Mouse (Mus musculus) forebrain, embryonic 16.5 days (tissue): ENCODE measurements around the gene Olfr1224-ps1. TPM values are rescaled to one million over a fixed set of nuclear protein-coding genes. Genes with fewer than 3 reads are reported as not detected.

Experiments
- ATAC-seq: fragments of 200-750 bp; cut with Nextera tagmentation; 2 replicates; pipeline ENCODE4 v1.8.0; 2017; ENCODE audit warnings: mild to moderate bottlenecking, moderate library complexity
- H3K27ac ChIP-seq: fragments of 300-500 bp; sonication (generic); 2 replicates; pipeline ENCODE4 v1.5.1; 2014; ENCODE audit warnings: low read length, control low read depth
- H3K27me3 ChIP-seq: fragments of 300-500 bp; sonication (generic); replicated peaks from 2 replicates; pipeline ENCODE4 v1.6.1; 2014; ENCODE audit warnings: low read length; ENCODE audit not compliant: control insufficient read depth, insufficient read depth
- H3K36me3 ChIP-seq: fragments of 300-500 bp; sonication (generic); 2 replicates; pipeline ENCODE4 v1.6.1; 2014; ENCODE audit not compliant: control insufficient read depth, insufficient read depth
- H3K4me1 ChIP-seq: fragments of 300-500 bp; sonication (generic); replicated peaks from 2 replicates; pipeline ENCODE4 v1.6.1; 2014; ENCODE audit warnings: low read length; ENCODE audit not compliant: control insufficient read depth, insufficient read depth
- H3K4me2 ChIP-seq: fragments of 300-500 bp; sonication (generic); 2 replicates; pipeline ENCODE4 v1.6.1; 2014; ENCODE audit warnings: mild to moderate bottlenecking, low read length, control low read depth
- H3K4me3 ChIP-seq: fragments of 300-500 bp; sonication (generic); replicated peaks from 2 replicates; pipeline ENCODE4 v1.5.1; 2014; ENCODE audit warnings: mild to moderate bottlenecking, low read length, control low read depth
- H3K9ac ChIP-seq: fragments of 300-500 bp; sonication (generic); replicated peaks from 2 replicates; pipeline ENCODE4 v1.6.1; 2014; ENCODE audit warnings: low read depth, low read length, control low read depth
- H3K9me3 ChIP-seq: fragments of 300-500 bp; sonication (generic); 2 replicates; pipeline ENCODE4 v1.6.1; 2016; ENCODE audit warnings: low read length; ENCODE audit not compliant: control insufficient read depth
- polyA plus RNA-seq: library from polyadenylated mRNA; unstranded; fragments of >200 nt; fragmentation: Nextera tagmentation; extraction: Ambion mirVana; gene quantifications from 2 replicates; pipeline ENCODE4 v1.2.1, GENCODE M21; 2015

The Olfr1224-ps1 gene
- polyA plus RNA-seq, 1 experiment from 2014 or later: not detected

GRCm38 (mm10) chr2:89105651-89106050, 58.2 kb downstream of the Olfr1224-ps1 start:
- no peak for ATAC-seq
- Histone ChIP-seq H3K36me3 (no peaks in the 10 kb centered on the region), H3K4me3 (no peak overlapping the region), H3K9me3 (no peaks in the 10 kb centered on the region), H3K4me1 (no peaks in the 10 kb centered on the region), H3K9ac (no peak overlapping the region), H3K4me2 (no peak overlapping the region), H3K27ac (no peak overlapping the region), H3K27me3 (no peaks in the 10 kb centered on the region)

Other genes with a start within 250 kb of the Olfr1224-ps1 start
- gene Olfr1209, start 248.9 kb downstream of the Olfr1224-ps1 start, polyA plus RNA-seq: not detected in 2 replicates
- gene Olfr1211, start 226.0 kb downstream of the Olfr1224-ps1 start, polyA plus RNA-seq: not detected in 2 replicates
- gene Olfr1212, start 210.1 kb downstream of the Olfr1224-ps1 start, polyA plus RNA-seq: not detected in 2 replicates
- not detected in 2 replicates for gene Gm13762, start 183.8 kb downstream of the Olfr1224-ps1 start, polyA plus RNA-seq
- gene Olfr1214, start 171.4 kb downstream of the Olfr1224-ps1 start, polyA plus RNA-seq: not detected in 2 replicates
- gene Olfr1215, start 157.1 kb downstream of the Olfr1224-ps1 start, polyA plus RNA-seq: not detected in 2 replicates
- gene Olfr1216, start 145.8 kb downstream of the Olfr1224-ps1 start, polyA plus RNA-seq: not detected in 2 replicates
- not detected in 2 replicates for gene Olfr1217, start 132.0 kb downstream of the Olfr1224-ps1 start, polyA plus RNA-seq
- not detected in 2 replicates for gene Olfr1218, start 102.9 kb downstream of the Olfr1224-ps1 start, polyA plus RNA-seq
- gene Olfr1219, start 80.6 kb downstream of the Olfr1224-ps1 start, polyA plus RNA-seq: not detected in 2 replicates
- gene Olfr1220, start 57.3 kb downstream of the Olfr1224-ps1 start, polyA plus RNA-seq: not detected in 2 replicates
- not detected in 2 replicates for gene Olfr1221, start 46.8 kb downstream of the Olfr1224-ps1 start, polyA plus RNA-seq
- gene Olfr1222, start 31.0 kb downstream of the Olfr1224-ps1 start, polyA plus RNA-seq: not detected in 2 replicates
- gene Olfr1223, start 12.5 kb downstream of the Olfr1224-ps1 start, polyA plus RNA-seq: not detected in 2 replicates
- gene Olfr1225, start 10.6 kb upstream of the Olfr1224-ps1 start, polyA plus RNA-seq: not detected in 2 replicates
- gene Olfr1226, start 36.0 kb upstream of the Olfr1224-ps1 start, polyA plus RNA-seq: not detected in 2 replicates
- not detected in 2 replicates for gene Olfr1228, start 90.0 kb upstream of the Olfr1224-ps1 start, polyA plus RNA-seq
- gene Olfr1229, start 123.9 kb upstream of the Olfr1224-ps1 start, polyA plus RNA-seq: not detected in 2 replicates
- not detected in 2 replicates for gene Olfr1230, start 133.2 kb upstream of the Olfr1224-ps1 start, polyA plus RNA-seq
- not detected in 2 replicates for gene Olfr1231, start 143.0 kb upstream of the Olfr1224-ps1 start, polyA plus RNA-seq
- not detected in 2 replicates for gene Olfr1232, start 165.6 kb upstream of the Olfr1224-ps1 start, polyA plus RNA-seq
- not detected in 2 replicates for gene Olfr1233, start 178.3 kb upstream of the Olfr1224-ps1 start, polyA plus RNA-seq
- not detected in 2 replicates for gene Olfr1234, start 200.8 kb upstream of the Olfr1224-ps1 start, polyA plus RNA-seq
- not detected in 2 replicates for gene Olfr1238, start 245.6 kb upstream of the Olfr1224-ps1 start, polyA plus RNA-seq